Mouse (Mus musculus): ENCODE results near the gene Grin3b. TPM values are rescaled to one million over a fixed set of nuclear protein-coding genes. Genes with fewer than 3 reads are reported as not detected.

Grin3b gene
- total RNA-seq, 2 experiments from 2014 or later = 0.10 to 0.19 TPM

- intact Hi-C loops (cut with DNase I) = no loop called here
- no peak for DNase-seq
Measured at GRCm38 (mm10) chr10:80025044-80025347, 54.5 kb downstream of the Grin3b start.

GRCm38 (mm10) chr10:80025463-80025862 lies 54.9 kb downstream of the Grin3b start:
- intact Hi-C loops (cut with DNase I) = no loop called here
- DNase-seq = no peak

GRCm38 (mm10) chr10:80025889-80026288 lies 55.4 kb downstream of the Grin3b start:
- intact Hi-C loops (cut with DNase I) = no loop called here
- no peak for DNase-seq

Other genes with a start within 250 kb of the Grin3b start
- gene Polrmt, start 224.1 kb upstream of the Grin3b start, total RNA-seq (2021) = 10 to 100 TPM; 45.3 to 46.8 TPM
- not detected for gene Fgf22, start 215.6 kb upstream of the Grin3b start, total RNA-seq (2021)
- 10 to 100 TPM; 25.9 to 26.7 TPM for gene Rnf126, start 203.8 kb upstream of the Grin3b start, total RNA-seq (2021)
- gene Fstl3, start 193.4 kb upstream of the Grin3b start, total RNA-seq (2021) = 1 to 10 TPM; 2.8 to 3.4 TPM
- under 1 TPM in 1 of 2 experiments, not detected in 1; 0.51 TPM for gene Prss57, start 179.8 kb upstream of the Grin3b start, total RNA-seq (2021)
- 10 to 100 TPM; 71.8 to 86.5 TPM for gene Palm, start 177.1 kb upstream of the Grin3b start, total RNA-seq (2021)
- under 1 TPM; 0.26 to 0.54 TPM for gene Misp, start 149.7 kb upstream of the Grin3b start, total RNA-seq (2021)
- gene Ptbp1, start 116.3 kb upstream of the Grin3b start, total RNA-seq (2021) = 10 to 100 TPM; 82.2 TPM
- under 1 TPM in 1 of 2 experiments, not detected in 1; 0.29 TPM for gene Prtn3, start 96.2 kb upstream of the Grin3b start, total RNA-seq (2021)
- gene Plppr3, start 96.1 kb upstream of the Grin3b start, total RNA-seq (2021) = under 1 TPM; 0.20 to 0.29 TPM
- gene Elane, start 84.5 kb upstream of the Grin3b start, total RNA-seq (2021) = not detected
- gene Cfd, start 79.9 kb upstream of the Grin3b start, total RNA-seq (2021) = 10 to 100 TPM; 14.2 to 77.3 TPM
- gene Med16, start 61.8 kb upstream of the Grin3b start, total RNA-seq (2021) = 10 to 100 TPM; 48.3 to 51.5 TPM
- gene Gm26602, start 59.9 kb upstream of the Grin3b start, total RNA-seq (2021) = not detected
- gene Kiss1r, start 53.7 kb upstream of the Grin3b start, total RNA-seq (2021) = under 1 TPM; 0.41 to 0.43 TPM
- 10 to 100 TPM; 81.8 to 93.4 TPM for gene R3hdm4, start 49.5 kb upstream of the Grin3b start, total RNA-seq (2021)
- gene Arid3a, start 43.7 kb upstream of the Grin3b start, total RNA-seq (2021) = 1 to 10 TPM; 2.2 to 2.6 TPM
- gene Wdr18, start 10.6 kb upstream of the Grin3b start, total RNA-seq (2021) = 10 to 100 TPM; 21.7 to 24.0 TPM
- gene Tmem259, start 13.6 kb downstream of the Grin3b start, total RNA-seq (2021) = 100 to 1,000 TPM; 124 to 125 TPM
- gene Cnn2, start 17.9 kb downstream of the Grin3b start, total RNA-seq (2021) = 10 to 100 TPM; 36.2 to 45.9 TPM
- gene Abca7, start 25.8 kb downstream of the Grin3b start, total RNA-seq (2021) = 1 to 10 TPM; 7.0 to 8.5 TPM
- 10 to 100 TPM in 1 of 2 experiments, 1 to 10 TPM in 1; 4.9 to 11.3 TPM for gene Arhgap45, start 45.9 kb downstream of the Grin3b start, total RNA-seq (2021)
- gene Polr2e, start 69.1 kb downstream of the Grin3b start, total RNA-seq (2021) = 10 to 100 TPM; 68.6 to 73.5 TPM
- gene Gpx4, start 76.5 kb downstream of the Grin3b start, total RNA-seq (2021) = 100 to 1,000 TPM; 636 to 681 TPM
- 10 to 100 TPM; 13.5 to 14.0 TPM for gene Sbno2, start 134.9 kb downstream of the Grin3b start, total RNA-seq (2021)
- gene Stk11, start 145.1 kb downstream of the Grin3b start, total RNA-seq (2021) = 100 to 1,000 TPM; 105 to 118 TPM
- 1,000 to 10,000 TPM; 1,168 to 1,183 TPM for gene Atp5d, start 167.9 kb downstream of the Grin3b start, total RNA-seq (2021)
- gene Cbarp, start 170.1 kb downstream of the Grin3b start, total RNA-seq (2021) = 1 to 10 TPM; 3.0 to 3.3 TPM
- 100 to 1,000 TPM; 158 to 178 TPM for gene Midn, start 177.6 kb downstream of the Grin3b start, total RNA-seq (2021)
- 10 to 100 TPM; 40.4 to 64.3 TPM for gene Cirbp, start 195.3 kb downstream of the Grin3b start, total RNA-seq (2021)
- gene 1600002K03Rik, start 202.2 kb downstream of the Grin3b start, total RNA-seq (2021) = 1 to 10 TPM; 3.8 to 4.7 TPM
- 1 to 10 TPM; 1.1 to 1.4 TPM for gene Efna2, start 208.8 kb downstream of the Grin3b start, total RNA-seq (2021)